Mouse (Mus musculus) limb, embryonic 14.5 days (tissue): Measurements from ENCODE around the gene Dhrs1. TPM values are rescaled to one million over a fixed set of nuclear protein-coding genes. Genes with fewer than 3 reads are reported as not detected.

Experiments
- ATAC-seq: fragments of 200-750 bp; cut with Nextera tagmentation; 2 replicates; pipeline ENCODE4 v1.8.0; 2017; ENCODE audit warnings: low read depth, moderate number of reproducible peaks, moderate TSS enrichment; ENCODE audit not compliant: low FRiP score
- DNase-seq: peaks from one replicate; pipeline ENCODE4 v3.0.0-alpha.2; 2015; ENCODE audit warnings: low spot score
- H3K27ac ChIP-seq: fragments of 300-500 bp; sonication (generic); replicated peaks from 2 replicates; pipeline ENCODE4 v1.5.1; 2014; ENCODE audit warnings: low read depth, mild to moderate bottlenecking, low read length, moderate library complexity, mixed read lengths
- H3K27me3 ChIP-seq: fragments of 300-500 bp; sonication (generic); 2 replicates; pipeline ENCODE4 v1.6.1; 2014; ENCODE audit warnings: low read length, mixed read lengths; ENCODE audit not compliant: control insufficient read depth, insufficient read depth
- H3K36me3 ChIP-seq: fragments of 300-500 bp; sonication (generic); 2 replicates; pipeline ENCODE4 v1.6.1; 2014; ENCODE audit warnings: mild to moderate bottlenecking, low read length, moderate library complexity, mixed read lengths; ENCODE audit not compliant: control insufficient read depth, insufficient read depth
- H3K4me1 ChIP-seq: fragments of 300-500 bp; sonication (generic); 2 replicates; pipeline ENCODE4 v1.6.1; 2014; ENCODE audit warnings: antibody characterized with exemption, low read length, mixed read lengths; ENCODE audit not compliant: control insufficient read depth, insufficient read depth
- H3K4me2 ChIP-seq: fragments of 300-500 bp; sonication (generic); replicated peaks from 2 replicates; pipeline ENCODE4 v1.6.1; 2014; ENCODE audit warnings: low read depth, mild to moderate bottlenecking, low read length, moderate library complexity; ENCODE audit not compliant: severe bottlenecking
- H3K4me3 ChIP-seq: fragments of 300-500 bp; sonication (generic); replicated peaks from 2 replicates; pipeline ENCODE4 v1.5.1; 2014; ENCODE audit warnings: low read length
- H3K9ac ChIP-seq: fragments of 300-500 bp; sonication (generic); 2 replicates; pipeline ENCODE4 v1.6.1; 2014; ENCODE audit warnings: mild to moderate bottlenecking, low read depth, low read length, moderate library complexity; ENCODE audit not compliant: severe bottlenecking
- H3K9me3 ChIP-seq: fragments of 300-500 bp; sonication (generic); 2 replicates; pipeline ENCODE4 v1.6.1; 2016; ENCODE audit warnings: low read length; ENCODE audit not compliant: control insufficient read depth
- POLR2A ChIP-seq: fragments of 200-500 bp; IDR thresholded peaks from 2 replicates; pipeline ENCODE4 v1.8.0; 2012; ENCODE audit warnings: inconsistent platforms, mild to moderate bottlenecking, moderate library complexity, borderline replicate concordance; ENCODE audit not compliant: insufficient read depth, insufficient read length; ENCODE audit errors: extremely low read depth
- WGBS: fragments of 180-500 bp; shearing (Covaris S2); extraction: QIAGEN DNeasy Blood & Tissue Kit; methylation state at CpG from one replicate; pipeline ENCODE4 v1.1.7; 2014; 5-methylcytosine and 5-hydroxymethylcytosine counted together
- polyA plus RNA-seq, 2 experiments: library from polyadenylated mRNA; depleted of rRNA in 1 of 2; stranded (reverse) in 1 of 2; unstranded in 1 of 2; fragments of >200 nt; fragmentation: Nextera tagmentation in 1 of 2; extraction: Ambion mirVana in 1 of 2; gene quantifications; 2 replicates each; pipeline versions ENCODE4 v1.2.1 to v1.2.3; 2012 to 2014

The Dhrs1 gene
- polyA plus RNA-seq, 2 experiments, result 82.0 to 88.3 TPM

DNA sequence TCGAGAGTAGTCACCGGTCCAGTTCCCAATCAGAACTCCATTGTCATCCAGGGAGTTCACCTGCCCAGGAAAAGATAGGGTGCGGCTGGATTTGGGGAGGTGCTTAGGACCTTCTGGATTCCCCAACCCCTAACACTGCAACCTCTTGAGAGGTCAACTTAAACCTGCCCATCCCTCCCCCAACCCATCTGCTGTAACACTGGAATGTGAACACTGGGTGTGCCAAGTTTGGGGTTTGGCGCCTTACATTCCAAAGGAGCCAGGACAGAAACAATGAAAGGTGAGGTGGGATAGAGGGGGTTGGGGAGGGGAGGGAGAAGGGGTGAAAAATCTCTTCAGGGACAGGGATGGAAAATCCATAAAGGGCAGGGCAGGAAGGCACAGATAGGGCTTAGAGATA lies 36.0 kb downstream of the Dhrs1 start:
- DNase-seq (no peak), ATAC-seq (no peak)
- H3K4me1 ChIP-seq, result peaks cover 6% of the 10 kb centered on the region; the same call in 1 of the 2 replicates
- H3K36me3 ChIP-seq, result no peaks in the 10 kb centered on the region
- no peak overlapping the region for H3K27ac ChIP-seq
- no peak overlapping the region for H3K9ac ChIP-seq
- TF ChIP-seq POLR2A, result no peak
- H3K27me3 ChIP-seq, result peaks cover 6% of the 10 kb centered on the region
- H3K4me3 ChIP-seq, result no peak overlapping the region
- no peak overlapping the region for H3K4me2 ChIP-seq
- WGBS, result 76% methylated on average over 4 of the region's 4 CpGs
- no peaks in the 10 kb centered on the region for H3K9me3 ChIP-seq

DNA sequence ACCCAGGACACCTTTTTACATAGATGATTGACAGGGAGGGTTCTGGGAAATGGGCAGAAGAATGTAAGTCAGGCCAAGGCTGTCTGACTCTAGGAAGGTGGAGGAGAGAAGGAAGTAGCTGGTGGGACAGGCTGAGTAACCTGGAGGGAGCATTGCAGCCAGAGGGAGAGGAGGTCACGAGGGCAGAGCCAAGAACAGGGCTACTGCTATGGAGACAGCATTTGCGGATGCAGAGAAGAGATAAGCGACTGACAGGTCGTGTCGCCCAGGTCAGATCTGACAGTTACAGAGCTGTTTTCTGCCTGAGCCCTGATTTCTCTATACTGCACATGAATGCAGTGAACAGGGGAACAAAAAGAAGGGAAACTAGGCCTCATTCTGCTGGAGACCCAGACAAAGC lies 38.1 kb downstream of the Dhrs1 start:
- WGBS, result 81% methylated on average over 5 of the region's 5 CpGs
- Histone ChIP-seq H3K27ac (no peak overlapping the region), H3K27me3 (no peaks in the 10 kb centered on the region; the same call in 1 of the 2 replicates), H3K9me3 (no peaks in the 10 kb centered on the region), H3K4me3 (no peak overlapping the region), H3K9ac (no peak overlapping the region), H3K4me2 (no peak overlapping the region), H3K36me3 (no peaks in the 10 kb centered on the region), H3K4me1 (no peaks in the 10 kb centered on the region)
- DNase-seq, result no peak
- ATAC-seq, result no peak
- no peak for TF ChIP-seq POLR2A

DNA sequence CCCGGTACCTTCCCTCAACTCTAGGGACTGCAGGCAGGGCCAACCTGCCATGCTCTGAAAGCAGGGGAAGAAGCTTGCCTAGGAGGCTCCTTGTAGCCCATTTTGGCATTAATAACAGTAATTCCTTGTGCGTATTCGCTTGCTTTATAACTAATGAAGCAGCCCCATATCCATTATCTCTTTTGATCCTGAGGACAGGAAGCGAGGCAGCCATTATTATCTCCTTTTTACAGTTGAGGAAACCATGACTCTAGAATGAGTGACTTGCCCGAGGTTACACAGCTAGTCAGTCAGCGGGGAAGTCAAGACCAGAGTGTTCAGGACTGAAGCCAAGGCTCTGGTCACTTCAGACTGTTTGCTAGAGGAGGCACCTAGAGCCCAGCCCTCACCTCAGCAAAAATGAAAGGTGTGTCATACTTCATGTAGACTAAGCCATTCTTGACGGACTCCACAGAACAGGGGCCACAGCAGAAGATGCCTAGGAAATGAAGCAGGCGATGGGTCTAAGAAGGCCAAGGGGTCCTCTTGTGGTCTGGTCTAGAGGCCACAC lies 39.4 kb downstream of the Dhrs1 start:
- H3K27ac ChIP-seq, result no peak overlapping the region
- DNase-seq, result no peak
- WGBS, result 91% methylated on average over 8 of the region's 8 CpGs

DNA sequence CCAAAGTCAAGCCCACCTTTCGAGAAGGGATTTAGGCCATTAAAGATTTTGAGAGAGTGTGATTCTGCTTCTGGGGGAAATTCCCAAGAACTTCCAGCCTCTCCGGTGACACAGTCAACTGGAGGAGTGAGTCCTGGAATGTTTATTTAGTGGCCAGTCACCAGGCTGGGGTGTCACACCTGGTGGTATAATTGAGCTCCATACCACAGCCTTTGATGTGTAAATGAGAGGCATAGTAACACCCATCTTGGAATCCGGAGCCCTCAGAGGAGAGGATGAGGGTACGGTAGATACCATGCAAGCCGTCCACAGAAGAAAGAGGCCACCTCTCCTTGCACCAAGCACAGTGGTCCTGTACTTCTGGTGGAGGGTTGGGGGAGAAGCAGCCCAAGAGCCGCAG lies 42.7 kb downstream of the Dhrs1 start:
- H3K27me3 ChIP-seq, result no peaks in the 10 kb centered on the region
- no peaks in the 10 kb centered on the region for H3K4me1 ChIP-seq
- TF ChIP-seq POLR2A, result no peak
- H3K27ac ChIP-seq, result no peak overlapping the region
- H3K9ac ChIP-seq, result no peak overlapping the region
- H3K9me3 ChIP-seq, result no peaks in the 10 kb centered on the region
- WGBS, result 37% methylated on average over 6 of the region's 6 CpGs
- no peak for DNase-seq
- H3K4me3 ChIP-seq, result no peak overlapping the region
- no peak overlapping the region for H3K4me2 ChIP-seq
- ATAC-seq, result no peak
- no peaks in the 10 kb centered on the region for H3K36me3 ChIP-seq

More for the DNA sequence above, 39.4 kb downstream of the Dhrs1 start:
- TF ChIP-seq POLR2A, result no peak
- Histone ChIP-seq H3K4me2 (no peak overlapping the region), H3K4me3 (no peak overlapping the region), H3K9me3 (no peaks in the 10 kb centered on the region), H3K27me3 (no peaks in the 10 kb centered on the region), H3K4me1 (no peaks in the 10 kb centered on the region), H3K36me3 (no peaks in the 10 kb centered on the region), H3K9ac (no peak overlapping the region)
- no peak for ATAC-seq

DNA sequence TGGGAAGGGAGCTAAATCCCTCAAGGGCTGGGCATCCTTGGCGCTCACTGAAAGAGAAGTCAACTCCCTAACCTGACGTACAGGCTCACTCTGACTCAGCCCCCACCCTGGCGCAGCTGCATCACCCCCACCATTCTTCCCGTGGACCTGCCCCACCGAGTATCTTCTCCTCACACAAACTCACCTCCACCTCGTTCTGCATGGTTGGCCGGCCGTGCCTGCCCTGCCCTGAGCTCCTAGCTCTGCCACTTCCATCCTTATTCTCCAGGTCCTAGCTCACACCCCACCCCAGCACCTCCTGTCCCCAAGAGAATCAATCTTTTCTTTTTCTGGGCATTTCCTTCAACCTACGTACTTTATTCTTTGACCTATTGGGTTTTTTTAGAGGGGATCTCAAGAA lies 44.4 kb downstream of the Dhrs1 start:
- no peaks in the 10 kb centered on the region for H3K9me3 ChIP-seq
- no peak overlapping the region for H3K27ac ChIP-seq
- H3K9ac ChIP-seq, result no peak overlapping the region
- H3K4me2 ChIP-seq, result no peak overlapping the region
- H3K36me3 ChIP-seq, result no peaks in the 10 kb centered on the region
- DNase-seq (no peak), ATAC-seq (no peak)
- 67% methylated on average over 9 of the region's 9 CpGs for WGBS
- H3K4me3 ChIP-seq, result no peak overlapping the region
- H3K27me3 ChIP-seq, result no peaks in the 10 kb centered on the region
- H3K4me1 ChIP-seq, result no peaks in the 10 kb centered on the region
- no peak for TF ChIP-seq POLR2A

DNA sequence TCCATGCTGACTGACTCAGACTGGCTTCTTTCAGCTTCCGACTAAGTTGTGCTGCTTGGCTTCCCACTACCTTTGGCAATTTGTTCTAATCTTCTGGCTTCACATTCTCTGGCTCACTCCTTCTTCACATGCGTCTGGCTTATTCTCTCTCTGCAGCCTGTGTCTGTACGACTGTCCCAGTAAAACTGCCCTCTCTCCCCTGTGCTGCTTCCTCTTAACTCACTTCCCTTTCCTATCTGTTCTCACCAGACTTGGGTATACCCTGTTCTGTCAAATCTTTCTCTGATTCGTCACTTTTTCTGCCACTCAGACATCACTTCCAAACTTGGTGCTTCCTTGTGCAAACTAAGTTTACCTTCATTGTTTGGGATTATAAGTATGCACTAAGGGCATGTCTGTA lies 48.3 kb downstream of the Dhrs1 start:
- no peak overlapping the region for H3K4me2 ChIP-seq
- H3K4me3 ChIP-seq, result no peak overlapping the region
- 85% methylated on average over 4 of the region's 4 CpGs for WGBS
- H3K27me3 ChIP-seq, result no peaks in the 10 kb centered on the region
- no peak overlapping the region for H3K27ac ChIP-seq
- no peak for TF ChIP-seq POLR2A
- DNase-seq (no peak), ATAC-seq (no peak)
- no peak overlapping the region for H3K9ac ChIP-seq
- H3K4me1 ChIP-seq, result no peaks in the 10 kb centered on the region
- no peaks in the 10 kb centered on the region for H3K36me3 ChIP-seq
- H3K9me3 ChIP-seq, result no peaks in the 10 kb centered on the region
